Mouse (Mus musculus) midbrain, embryonic 14.5 days (tissue): ENCODE data around the gene Gm49325. TPM values are rescaled to one million over a fixed set of nuclear protein-coding genes. Genes with fewer than 3 reads are reported as not detected.

Experiments
- ATAC-seq: fragments of 200-750 bp; cut with Nextera tagmentation; 2 replicates; pipeline ENCODE4 v1.8.0; 2017; ENCODE audit warnings: moderate number of reproducible peaks, moderate library complexity; ENCODE audit not compliant: low FRiP score, low TSS enrichment
- DNase-seq: peaks from one replicate; pipeline ENCODE4 v3.0.0-alpha.2; 2015
- H3K27ac ChIP-seq: fragments of 300-500 bp; sonication (generic); replicated peaks from 2 replicates; pipeline ENCODE4 v1.5.1; 2014; ENCODE audit warnings: mild to moderate bottlenecking, low read depth, low read length, moderate library complexity
- H3K27me3 ChIP-seq: fragments of 300-500 bp; sonication (generic); 2 replicates; pipeline ENCODE4 v1.6.1; 2014; ENCODE audit warnings: low read length, control low read depth, mixed read lengths; ENCODE audit not compliant: control insufficient read depth, insufficient read depth
- H3K36me3 ChIP-seq: fragments of 300-500 bp; sonication (generic); 2 replicates; pipeline ENCODE4 v1.6.1; 2014; ENCODE audit warnings: low read length, control low read depth; ENCODE audit not compliant: control insufficient read depth, insufficient read depth
- H3K4me1 ChIP-seq: fragments of 300-500 bp; sonication (generic); 2 replicates; pipeline ENCODE4 v1.6.1; 2014; ENCODE audit warnings: mild to moderate bottlenecking, antibody characterized with exemption, low read length, control low read depth; ENCODE audit not compliant: control insufficient read depth, insufficient read depth
- H3K4me2 ChIP-seq: fragments of 300-500 bp; sonication (generic); 2 replicates; pipeline ENCODE4 v1.6.1; 2014; ENCODE audit warnings: mild to moderate bottlenecking, low read length, moderate library complexity
- H3K4me3 ChIP-seq: fragments of 300-500 bp; sonication (generic); replicated peaks from 2 replicates; pipeline ENCODE4 v1.5.1; 2014; ENCODE audit warnings: low read depth, low read length
- H3K9ac ChIP-seq: fragments of 300-500 bp; sonication (generic); replicated peaks from 2 replicates; pipeline ENCODE4 v1.6.1; 2014; ENCODE audit warnings: mild to moderate bottlenecking, low read length, moderate library complexity
- H3K9me3 ChIP-seq: fragments of 300-500 bp; sonication (generic); 2 replicates; pipeline ENCODE4 v1.6.1; 2016; ENCODE audit warnings: low read length, control low read depth, mixed read lengths; ENCODE audit not compliant: control insufficient read depth
- WGBS: fragments of 180-500 bp; shearing (Covaris S2); extraction: QIAGEN DNeasy Blood & Tissue Kit; methylation state at CpG from one replicate; pipeline ENCODE4 v1.1.7; 2014; 5-methylcytosine and 5-hydroxymethylcytosine counted together
- polyA plus RNA-seq: library from polyadenylated mRNA; unstranded; fragments of >200 nt; fragmentation: Nextera tagmentation; extraction: Ambion mirVana; gene quantifications from 2 replicates; pipeline ENCODE4 v1.2.1, GENCODE M21; 2014

Gm49325 gene
- polyA plus RNA-seq, 1 experiment from 2014 or later = 16.3 TPM

DNA sequence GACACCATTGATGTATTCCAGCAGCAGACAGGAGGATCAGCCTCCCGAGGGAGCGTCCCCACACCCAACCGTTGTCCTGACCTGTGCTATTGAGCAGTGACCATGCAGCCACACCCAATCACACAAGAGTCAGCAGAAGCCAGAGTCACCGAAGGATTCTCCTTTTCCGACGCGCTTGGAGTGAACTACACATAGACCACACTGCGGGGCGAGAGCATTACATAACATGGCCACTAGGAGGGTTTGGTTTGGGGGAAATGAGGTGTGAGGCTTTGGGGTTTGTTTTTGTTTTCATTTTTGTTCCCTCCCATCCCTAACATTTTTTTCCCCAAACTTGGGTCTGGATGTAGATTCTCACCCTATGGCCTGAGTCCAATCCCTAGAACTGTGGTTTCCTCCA is 10.2 kb downstream of the Gm49325 start:
- 93% methylated on average over 9 of the region's 9 CpGs for WGBS
- Histone ChIP-seq H3K9ac (no peak overlapping the region), H3K27me3 (no peaks in the 10 kb centered on the region), H3K36me3 (peaks cover 64% of the 10 kb centered on the region), H3K4me2 (no peak overlapping the region), H3K27ac (no peak overlapping the region), H3K4me3 (no peak overlapping the region), H3K4me1 (no peaks in the 10 kb centered on the region), H3K9me3 (no peaks in the 10 kb centered on the region)
- DNase-seq (no peak), ATAC-seq (no peak)

DNA sequence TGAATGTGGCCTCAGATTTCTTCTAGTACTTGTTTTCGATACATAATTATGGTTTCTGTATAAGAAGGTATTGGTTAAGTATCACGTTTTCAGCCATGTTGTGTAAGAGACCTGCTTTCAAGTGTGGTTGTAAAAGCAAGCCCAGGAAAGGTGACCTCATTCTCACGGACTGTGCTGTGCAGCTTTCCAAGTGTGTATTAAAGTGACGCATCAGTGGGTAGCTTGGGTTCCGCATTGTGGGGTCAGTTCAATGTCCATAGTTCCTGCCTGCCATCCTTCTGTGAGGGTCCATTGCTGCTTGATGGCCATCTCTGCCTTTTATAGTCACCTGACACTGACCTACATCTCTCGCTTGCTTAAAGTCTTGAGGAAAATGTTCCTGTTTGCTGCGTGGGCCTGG is 10.9 kb downstream of the Gm49325 start:
- Histone ChIP-seq H3K9ac (no peak overlapping the region), H3K36me3 (peaks cover 56% of the 10 kb centered on the region), H3K4me3 (no peak overlapping the region), H3K4me1 (0 out of 2 replicates have a peak, but pooled peaks cover 3% of the 10 kb centered on the region), H3K27me3 (no peaks in the 10 kb centered on the region), H3K4me2 (no peak overlapping the region), H3K9me3 (no peaks in the 10 kb centered on the region), H3K27ac (no peak overlapping the region)
- no peak for DNase-seq
- ATAC-seq = no peak
- WGBS = 95% methylated on average over 7 of the region's 7 CpGs

DNA sequence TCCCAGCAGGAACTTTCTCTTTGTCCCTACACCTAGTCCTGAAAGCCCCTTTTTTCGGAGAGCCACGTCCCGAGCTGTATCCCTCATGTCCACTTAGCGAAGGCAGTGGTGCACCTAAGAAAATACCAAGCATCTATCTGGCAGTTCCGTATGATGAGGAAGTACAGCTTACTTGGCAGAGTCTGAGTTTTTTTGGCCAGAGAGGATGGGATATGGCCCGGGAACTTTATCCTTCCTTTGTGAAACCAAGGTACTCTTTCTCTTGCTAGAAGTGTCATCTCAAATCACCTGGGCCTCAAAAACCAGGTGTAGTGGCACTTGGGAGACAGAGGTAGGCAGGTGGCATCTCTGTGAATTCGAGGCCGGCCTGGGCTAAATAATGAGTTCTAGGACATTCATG is 15.5 kb downstream of the Gm49325 start:
- no peaks in the 10 kb centered on the region for H3K9me3 ChIP-seq
- H3K4me1 ChIP-seq = peaks cover 18% of the 10 kb centered on the region
- peak overlapping the region; percentile 93 for H3K9ac ChIP-seq
- ATAC-seq (no peak; the same call in 1 of the 2 replicates), DNase-seq (no peak)
- H3K36me3 ChIP-seq = peaks cover 22% of the 10 kb centered on the region
- H3K4me3 ChIP-seq = peak overlapping the region; percentile 96
- WGBS = 77% methylated on average over 8 of the region's 8 CpGs
- peak overlapping the region; percentile 57 for H3K4me2 ChIP-seq
- H3K27me3 ChIP-seq = no peaks in the 10 kb centered on the region
- H3K27ac ChIP-seq = peak overlapping the region; percentile 91

DNA sequence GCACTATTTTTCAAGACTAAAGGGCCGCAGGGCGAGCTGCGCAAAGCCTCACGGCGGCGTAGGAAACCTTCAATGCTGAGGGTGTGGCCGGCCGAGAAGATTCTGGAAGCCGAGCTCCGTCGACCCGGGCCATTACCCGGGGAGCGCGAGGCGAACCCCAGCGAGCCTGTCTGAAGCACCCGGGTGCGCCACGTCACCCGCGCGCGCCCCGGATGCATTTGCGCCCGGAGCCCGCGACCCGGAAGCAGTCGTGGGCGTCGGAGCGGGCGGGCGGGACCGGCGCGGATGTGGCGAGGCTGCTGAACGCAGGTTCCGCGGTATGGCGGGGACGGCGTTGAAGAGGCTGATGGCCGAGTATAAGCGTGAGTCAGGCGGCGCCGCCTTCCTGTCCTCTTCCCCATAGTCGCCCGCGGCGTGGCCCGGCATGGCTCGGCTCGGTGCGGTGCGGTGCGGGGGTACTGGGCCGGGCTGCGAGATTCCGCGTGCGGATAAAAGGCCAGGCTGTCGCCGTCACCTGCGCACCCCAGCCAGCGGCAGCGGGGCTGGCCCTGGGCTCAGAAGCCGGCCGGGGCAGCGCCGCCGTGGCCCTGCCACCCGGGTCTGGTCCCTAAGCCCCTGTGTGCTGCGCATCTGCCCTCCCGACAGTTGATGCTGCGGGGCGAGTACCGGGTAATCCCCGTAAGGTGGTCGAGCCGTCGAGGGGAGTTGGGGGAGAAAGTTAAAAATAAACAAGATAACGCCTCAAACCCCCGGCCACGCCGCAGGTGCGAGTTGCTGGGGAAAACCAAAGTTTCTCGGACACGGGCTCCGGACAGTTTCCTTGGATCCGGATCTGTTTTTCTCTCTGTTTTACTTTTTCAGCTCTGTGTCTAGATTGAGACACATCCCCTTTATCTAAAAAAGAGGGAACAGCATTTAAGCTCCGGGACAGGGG is 16.3 kb downstream of the Gm49325 start, which contains the start of gene Ube2g2:
TSS of gene Ube2g2 (plus strand) at position 221 of the 934 bp plus-strand sequence.
- DNase-seq (peak; percentile 97), ATAC-seq (peak; percentile 93)

DNA sequence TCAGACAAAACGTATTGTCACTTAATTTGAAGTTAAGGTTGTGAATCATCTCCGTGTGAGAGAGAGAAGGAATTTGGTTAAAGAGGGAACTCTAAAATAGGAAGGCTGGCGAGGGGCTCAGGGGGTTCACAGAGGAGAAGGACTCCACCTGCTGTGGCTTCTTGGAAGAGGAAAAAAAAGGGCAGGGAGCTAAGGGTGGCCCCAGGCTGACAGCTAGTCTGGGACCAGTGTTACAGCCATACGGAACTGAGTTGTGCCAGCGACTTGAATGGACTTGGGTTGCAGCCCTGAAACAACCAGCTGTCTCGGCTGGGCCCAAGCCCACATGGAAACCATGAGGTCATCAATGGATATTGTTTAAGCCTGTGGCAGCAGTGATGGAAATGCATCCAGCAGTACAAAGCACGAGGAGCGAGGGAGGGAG is 17.1 kb downstream of the Gm49325 start:
- DNase-seq = peak; percentile 45
- Histone ChIP-seq H3K27ac (no peak overlapping the region), H3K4me1 (peaks cover 18% of the 10 kb centered on the region), H3K36me3 (peaks cover 7% of the 10 kb centered on the region), H3K27me3 (no peaks in the 10 kb centered on the region), H3K4me2 (peak overlapping the region; percentile 57), H3K9ac (peak overlapping the region; percentile 93), H3K9me3 (no peaks in the 10 kb centered on the region), H3K4me3 (peak overlapping the region; percentile 96)
- ATAC-seq = no peak
- WGBS = 10% methylated on average over 8 of the region's 8 CpGs

More for the DNA sequence above, 16.3 kb downstream of the Gm49325 start, which contains the start of gene Ube2g2:
- H3K27me3 ChIP-seq = no peaks in the 10 kb centered on the region
- H3K9ac ChIP-seq = peak within 1 kb of the TSS; percentile 93
- H3K4me2 ChIP-seq = peak within 1 kb of the TSS; percentile 57
- peaks cover 18% of the 10 kb centered on the region for H3K4me1 ChIP-seq
- H3K9me3 ChIP-seq = no peaks in the 10 kb centered on the region
- peak within 1 kb of the TSS; percentile 96 for H3K4me3 ChIP-seq
- H3K36me3 ChIP-seq = peaks cover 14% of the 10 kb centered on the region
- WGBS = under 1% methylated on average over 96 of the region's 96 CpGs
- peak within 1 kb of the TSS; percentile 91 for H3K27ac ChIP-seq

DNA sequence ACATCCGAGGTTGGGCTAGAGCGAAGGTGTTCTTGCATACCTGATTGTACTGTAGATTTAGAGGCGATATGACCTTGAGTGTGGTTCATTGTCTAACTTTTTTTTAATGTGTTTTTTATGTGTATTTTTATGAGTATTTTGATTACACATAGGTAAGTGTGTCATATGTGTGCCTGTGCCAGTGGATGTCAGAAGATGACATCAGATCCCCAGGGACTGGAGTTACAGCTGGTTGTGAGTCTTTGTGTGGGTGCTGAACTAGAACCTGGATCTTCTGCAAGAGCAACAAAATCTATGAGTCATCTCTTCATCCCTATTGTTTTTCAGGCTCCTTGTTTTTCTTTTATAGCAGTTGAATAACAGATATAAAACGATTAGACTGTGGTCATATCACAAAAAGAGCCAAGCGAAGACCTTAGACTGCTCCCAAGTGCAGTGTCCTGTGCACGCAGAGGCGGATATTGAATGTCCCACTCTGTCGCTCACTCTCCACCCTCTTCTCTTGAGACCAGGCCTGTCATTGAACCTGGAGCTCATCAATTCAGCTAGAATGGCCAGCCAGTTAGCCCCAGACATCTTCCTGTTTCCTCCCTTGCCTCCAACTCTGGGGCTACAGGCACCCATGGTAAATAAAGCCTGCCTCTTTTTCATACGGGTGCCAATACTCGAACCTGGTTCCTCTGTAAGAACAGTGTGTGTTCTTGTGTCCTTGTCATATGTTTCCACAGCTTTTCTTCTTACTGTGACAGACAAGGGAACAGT is 17.8 kb downstream of the Gm49325 start:
- peaks cover 18% of the 10 kb centered on the region for H3K4me1 ChIP-seq
- ATAC-seq = no peak
- WGBS = 93% methylated on average over 10 of the region's 10 CpGs
- peak overlapping the region; percentile 93; the same call in 1 of the 2 replicates for H3K9ac ChIP-seq
- H3K27me3 ChIP-seq = no peaks in the 10 kb centered on the region
- H3K4me2 ChIP-seq = peak overlapping the region; percentile 57
- peaks cover 4% of the 10 kb centered on the region; the same call in 1 of the 2 replicates for H3K36me3 ChIP-seq
- no peak overlapping the region for H3K27ac ChIP-seq
- peak overlapping the region; percentile 96; the same call in 1 of the 2 replicates for H3K4me3 ChIP-seq
- no peak for DNase-seq
- H3K9me3 ChIP-seq = no peaks in the 10 kb centered on the region

DNA sequence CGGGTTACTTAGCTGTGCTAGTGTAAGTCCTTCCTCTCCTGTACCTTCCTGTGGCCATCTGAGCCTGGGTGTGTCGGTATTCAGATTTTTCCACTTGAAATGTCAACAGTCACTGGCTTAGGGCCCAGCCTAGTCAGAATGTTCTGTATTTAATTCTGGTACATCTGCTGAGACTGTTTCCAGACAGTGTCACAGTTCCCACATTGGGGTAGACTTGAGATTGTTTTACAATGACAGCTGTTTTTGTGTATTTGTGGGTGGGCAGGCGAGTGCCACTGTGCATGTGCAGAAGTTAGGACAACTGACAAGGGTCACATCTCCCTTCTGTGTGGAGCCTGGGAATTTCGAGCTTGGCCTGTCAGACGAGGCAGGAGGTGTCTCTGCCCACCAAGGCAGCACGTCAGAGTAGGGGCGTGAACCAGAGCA is 18.6 kb downstream of the Gm49325 start:
- ATAC-seq (no peak), DNase-seq (no peak)
- 80% methylated on average over 7 of the region's 7 CpGs for WGBS
- no peaks in the 10 kb centered on the region for H3K27me3 ChIP-seq
- no peak overlapping the region for H3K4me2 ChIP-seq
- peaks cover 18% of the 10 kb centered on the region for H3K4me1 ChIP-seq
- H3K4me3 ChIP-seq = no peak overlapping the region
- H3K27ac ChIP-seq = no peak overlapping the region
- no peaks in the 10 kb centered on the region for H3K9me3 ChIP-seq
- no peak overlapping the region for H3K9ac ChIP-seq
- 0 out of 2 replicates have a peak, but pooled peaks cover 4% of the 10 kb centered on the region for H3K36me3 ChIP-seq

DNA sequence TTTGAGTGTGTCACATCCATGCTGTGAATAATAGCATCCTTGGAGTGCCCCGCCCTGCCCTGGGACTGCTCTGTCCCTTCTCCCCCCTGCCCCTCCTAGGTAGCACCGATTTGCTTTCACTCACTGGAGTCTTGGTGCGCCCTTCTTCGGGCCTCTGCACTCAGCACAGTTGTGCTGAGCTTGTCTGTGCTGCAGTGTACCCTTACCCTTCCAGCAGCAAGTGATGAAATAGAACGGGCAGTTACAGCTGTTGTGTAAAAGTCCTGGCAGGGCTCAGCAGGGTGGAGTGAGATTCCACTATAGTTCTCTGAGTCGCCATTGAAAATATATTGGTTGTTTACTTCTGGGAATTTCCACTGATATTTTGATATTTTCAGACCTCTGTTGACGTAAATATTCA is 20.0 kb downstream of the Gm49325 start:
- Histone ChIP-seq H3K9me3 (no peaks in the 10 kb centered on the region), H3K27ac (no peak overlapping the region), H3K36me3 (peaks cover 4% of the 10 kb centered on the region; the same call in 1 of the 2 replicates), H3K27me3 (no peaks in the 10 kb centered on the region), H3K4me1 (peaks cover 18% of the 10 kb centered on the region), H3K4me3 (no peak overlapping the region), H3K4me2 (no peak overlapping the region), H3K9ac (no peak overlapping the region)
- 86% methylated on average over 7 of the region's 7 CpGs for WGBS
- DNase-seq (no peak), ATAC-seq (no peak)
